Mouse (Mus musculus) olfactory bulb, adult 2 months (tissue): ENCODE results near the gene Vac14.

Experiments used
- CTCF ChIP-seq: fragments of 200-500 bp; IDR thresholded peaks from 2 replicates; pipeline ENCODE4 v1.5.1; 2012; ENCODE audit warnings: low read depth, mild to moderate bottlenecking, low read length, moderate library complexity; ENCODE audit not compliant: insufficient read depth
- POLR2A ChIP-seq: fragments of 200-500 bp; IDR thresholded peaks from 2 replicates; pipeline ENCODE4 v1.6.1; 2012; ENCODE audit warnings: mild to moderate bottlenecking, low read depth, low read length, moderate library complexity; ENCODE audit not compliant: insufficient read depth

- TF ChIP-seq POLR2A, result no peak
- TF ChIP-seq CTCF, result no peak
Observed at GRCm38 (mm10) chr8:110708429-110708828, 90.0 kb downstream of the Vac14 start.
